Mouse (Mus musculus): ENCODE data around the gene Strn3.
"Not testable (repeated sequence)": the region's sequence is repeated elsewhere in the genome, so short reads cannot be mapped to it uniquely, and the experiment has no call there.

The Strn3 gene

GRCm38 (mm10) chr12:51693419-51693818 is 1.7 kb upstream of the Strn3 start:
- no peak for DNase-seq (ENCODE audit: low spot score in 2 of 2)

- not testable (repeated sequence) for DNase-seq (ENCODE audit: low spot score in 2 of 2)
Observed at GRCm38 (mm10) chr12:51692870-51693269, 1.2 kb upstream of the Strn3 start.

DNA sequence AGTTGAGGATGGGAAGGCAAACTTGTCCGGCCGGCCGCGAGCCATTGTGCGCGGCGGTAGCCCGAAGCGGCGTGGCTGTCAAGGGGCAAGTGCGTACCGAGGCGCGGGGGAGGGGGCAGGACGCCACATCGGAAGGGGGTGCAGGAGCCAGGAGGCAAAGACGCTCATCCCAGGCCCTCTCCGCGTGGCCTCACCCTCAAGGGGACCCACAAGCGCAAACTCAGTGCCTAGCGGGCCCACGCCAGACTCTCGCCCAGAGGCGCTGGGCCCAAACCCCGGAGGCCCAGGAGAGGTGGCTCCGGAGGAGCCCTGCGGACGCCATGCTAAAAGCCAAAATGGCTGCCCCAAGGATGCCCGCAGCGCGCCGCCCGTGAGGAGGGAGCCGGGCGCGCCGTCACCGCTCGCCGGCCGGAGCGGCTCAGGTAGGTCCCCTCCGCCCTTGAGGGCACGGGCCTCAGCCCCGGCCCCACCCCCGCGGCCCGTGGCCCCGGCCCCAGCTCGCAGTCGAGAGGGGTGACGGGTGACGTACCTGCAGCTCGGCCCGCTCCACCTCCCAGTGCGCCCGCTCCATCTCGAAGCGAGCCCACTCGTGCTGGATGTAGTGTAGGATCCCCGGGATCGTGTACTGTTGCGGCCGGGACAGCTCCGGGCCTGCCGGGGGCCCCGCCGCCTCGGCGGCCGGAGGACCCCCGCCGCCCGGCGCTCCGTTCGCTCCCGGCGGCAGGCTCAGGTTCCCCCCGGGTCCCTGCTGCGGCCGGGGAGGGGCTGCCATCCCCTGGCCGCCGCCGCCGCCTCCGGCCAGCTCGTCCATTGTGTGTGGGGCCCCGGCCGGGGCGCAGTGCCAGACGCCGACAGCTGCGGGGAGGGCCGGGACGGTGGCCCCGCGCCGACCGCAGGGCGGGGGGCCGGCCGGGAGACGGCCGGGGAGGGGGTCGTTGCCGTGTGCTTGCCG is 528 bp downstream of the Strn3 start, which contains the start of gene Ap4s1:
Gene Ap4s1 (plus strand): TSS at position 141 of the 952 bp plus-strand sequence.
- DNase-seq (ENCODE audit: low spot score in 2 of 2), result peak; percentile 61 to 72

- DNase-seq (ENCODE audit: low spot score in 2 of 2), result no peak
Observed at GRCm38 (mm10) chr12:51688546-51688945, 3.2 kb downstream of the Strn3 start.

DNA sequence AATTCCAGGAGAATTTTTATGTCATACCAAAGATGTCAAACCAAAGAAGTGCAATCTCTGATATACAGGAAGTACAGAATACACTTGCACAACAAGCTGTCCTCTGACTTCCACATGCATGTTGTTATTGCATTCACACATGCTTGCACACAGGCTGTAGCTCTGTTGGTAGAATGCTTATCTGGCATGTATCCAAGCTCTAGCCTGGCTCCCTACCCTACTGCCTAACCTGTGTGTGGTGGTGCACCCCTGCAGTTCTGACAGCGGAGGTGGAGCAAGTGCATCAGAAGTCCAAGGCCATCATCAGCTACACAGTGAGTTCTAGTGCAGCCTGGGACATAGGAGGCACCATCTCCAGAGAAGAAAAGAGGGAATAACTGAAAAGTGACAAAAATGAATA is 12.9 kb downstream of the Strn3 start:
- DNase-seq (ENCODE audit: low spot score in 2 of 2), result no peak

DNA sequence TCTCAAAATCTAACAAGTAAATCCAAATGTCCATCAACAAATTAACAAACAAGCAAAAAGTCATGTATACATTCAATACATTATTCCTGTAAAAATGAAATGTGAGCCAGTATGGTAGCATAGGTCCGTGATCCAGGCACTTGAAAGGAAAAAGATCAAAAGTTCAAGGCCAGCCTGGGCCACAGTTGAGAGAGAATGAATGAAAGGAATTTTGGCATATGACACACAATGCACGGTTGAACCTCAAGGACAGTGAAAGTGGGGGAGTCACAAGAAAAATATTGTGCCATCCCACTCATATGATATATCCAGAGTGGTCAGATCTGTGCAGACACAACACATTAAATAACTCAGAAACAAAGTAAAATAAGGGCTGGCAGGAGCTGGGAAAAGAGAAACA is 15.3 kb downstream of the Strn3 start:
- DNase-seq (ENCODE audit: low spot score in 2 of 2), result no peak

DNA sequence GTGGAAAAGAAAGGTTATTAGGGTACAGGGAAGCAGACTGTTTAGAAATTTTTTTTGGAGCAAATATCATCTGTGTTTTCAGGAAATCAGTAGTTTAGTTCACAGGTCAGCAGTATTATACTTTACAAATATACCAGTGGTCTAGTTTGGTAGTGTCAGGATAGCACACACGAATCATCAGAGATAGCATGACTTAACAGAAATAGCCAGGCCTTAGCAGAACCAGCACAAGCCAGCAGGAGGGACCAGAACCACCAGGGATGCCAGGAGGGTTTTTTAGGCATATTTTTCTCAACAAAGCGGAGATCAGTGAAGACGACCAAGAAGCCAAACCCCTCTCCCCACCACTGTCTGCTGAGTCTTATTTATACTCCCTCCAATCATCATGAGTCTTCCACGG is 18.4 kb downstream of the Strn3 start:
- DNase-seq (ENCODE audit: low spot score in 2 of 2), result no peak

GRCm38 (mm10) chr12:51671231-51671891 is 20.3 kb downstream of the Strn3 start:
- no peak for DNase-seq (ENCODE audit: low spot score in 2 of 2)

- DNase-seq (ENCODE audit: low spot score in 2 of 2), result no peak
Observed at GRCm38 (mm10) chr12:51666708-51667430, 24.8 kb downstream of the Strn3 start.

DNA sequence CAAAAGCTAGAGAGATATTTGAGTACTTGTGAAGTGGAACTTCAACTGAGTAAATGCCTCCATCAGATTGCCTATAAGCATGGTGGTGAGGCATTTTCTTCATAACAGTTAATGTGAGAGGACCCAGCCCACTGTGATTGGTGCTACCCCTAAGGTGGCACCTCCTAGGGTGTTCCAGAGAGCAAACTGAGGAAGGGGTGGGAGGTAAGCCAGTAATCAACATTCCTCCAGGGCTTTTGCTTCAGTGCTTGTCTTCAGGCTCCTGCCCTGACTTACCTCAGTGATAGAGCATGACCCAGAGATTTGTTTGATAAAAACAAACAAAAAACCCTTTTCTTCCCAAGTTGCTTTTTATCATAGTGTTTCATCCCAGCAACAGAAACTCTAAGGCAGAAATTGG is 27.8 kb downstream of the Strn3 start:
- DNase-seq (ENCODE audit: low spot score in 2 of 2), result no peak

GRCm38 (mm10) chr12:51663011-51663410 is 28.7 kb downstream of the Strn3 start:
- DNase-seq (ENCODE audit: low spot score in 2 of 2), result no peak

GRCm38 (mm10) chr12:51655944-51656465 is 35.7 kb downstream of the Strn3 start:
- no peak for DNase-seq (ENCODE audit: low spot score in 2 of 2)

DNA sequence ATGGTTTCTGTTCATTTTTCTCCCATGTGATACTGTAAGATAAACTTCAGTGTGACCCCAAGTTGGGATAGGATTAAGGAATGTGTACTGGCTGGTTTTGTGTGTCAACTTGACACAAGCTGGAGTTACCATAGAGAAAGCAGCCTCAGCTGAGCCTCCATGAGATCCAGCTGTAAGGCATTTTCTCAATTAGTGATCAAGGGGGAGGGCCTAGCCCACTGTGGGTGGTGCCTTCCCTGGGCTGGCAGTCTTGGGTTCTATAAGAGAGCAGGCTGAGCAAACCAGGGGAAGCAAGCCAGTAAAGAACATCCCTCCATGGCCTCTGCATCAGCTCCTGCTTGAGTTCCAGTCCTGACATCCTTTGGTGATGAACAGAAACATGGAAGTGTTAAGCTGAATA is 42.3 kb downstream of the Strn3 start:
- DNase-seq (ENCODE audit: low spot score in 2 of 2), result not testable (repeated sequence)

- no peak for DNase-seq (ENCODE audit: low spot score in 2 of 2)
Observed at GRCm38 (mm10) chr12:51641871-51642270, 49.8 kb downstream of the Strn3 start.

GRCm38 (mm10) chr12:51636689-51637470 is 54.8 kb downstream of the Strn3 start:
- no peak for DNase-seq (ENCODE audit: low spot score in 2 of 2)

DNA sequence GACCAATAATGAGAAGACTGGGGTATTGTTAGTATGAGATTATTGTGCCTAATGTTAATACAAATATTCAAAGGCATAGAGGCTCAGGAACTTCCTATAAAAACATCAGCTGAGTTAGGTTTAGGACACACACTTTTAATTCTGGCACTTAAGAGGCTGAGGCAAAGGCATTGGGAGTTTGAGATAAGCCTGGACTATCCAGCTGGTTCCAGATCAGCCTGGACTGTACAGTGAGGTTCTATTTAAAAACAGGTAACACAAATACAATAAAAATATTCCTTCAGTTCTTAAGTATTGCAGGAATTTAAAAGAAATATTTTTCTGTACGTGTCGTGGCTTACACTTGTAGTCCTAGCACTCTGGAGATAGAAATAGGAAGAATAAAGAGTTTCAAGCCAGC is 55.4 kb downstream of the Strn3 start:
- no peak for DNase-seq (ENCODE audit: low spot score in 2 of 2)

- no peak for DNase-seq (ENCODE audit: low spot score in 2 of 2)
Observed at GRCm38 (mm10) chr12:51633481-51633880, 58.2 kb downstream of the Strn3 start.

- DNase-seq (ENCODE audit: low spot score in 2 of 2), result no peak
Observed at GRCm38 (mm10) chr12:51623366-51623694, 68.4 kb downstream of the Strn3 start.

GRCm38 (mm10) chr12:51622670-51623365 is 68.9 kb downstream of the Strn3 start:
- no peak for DNase-seq (ENCODE audit: low spot score in 2 of 2)

DNA sequence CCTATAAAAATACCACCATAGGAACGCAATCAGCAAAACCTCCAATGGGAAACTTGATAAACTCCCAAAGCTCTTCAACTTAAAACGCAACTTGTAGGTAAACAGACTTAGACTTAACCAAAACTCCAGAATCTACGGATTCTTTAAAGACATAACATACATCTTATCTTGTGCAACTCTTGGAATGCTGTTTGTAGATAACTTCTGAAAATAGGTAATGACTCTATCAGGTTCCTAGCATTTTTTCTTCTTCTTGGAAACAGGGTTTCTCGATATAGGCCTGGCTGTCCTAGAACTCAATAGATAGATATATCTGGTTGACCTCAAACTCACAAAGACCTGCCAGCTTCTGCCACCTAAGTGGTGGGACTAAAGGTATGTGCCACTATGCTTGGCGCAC is 70.5 kb downstream of the Strn3 start:
- no peak for DNase-seq (ENCODE audit: low spot score in 2 of 2)

- no peak for DNase-seq (ENCODE audit: low spot score in 2 of 2)
Observed at GRCm38 (mm10) chr12:51620572-51620971, 71.1 kb downstream of the Strn3 start.
